ENCODE assay signal across 8 mouse cellular contexts in genomic region chr17:66110746-66111145, GRCm38 (mm10). TPM values are rescaled to one million over a fixed set of nuclear protein-coding genes. Genes with fewer than 3 reads are reported as not detected.
DNase-seq lines count a peak whose midpoint lies in the region; ATAC-seq and TF ChIP-seq lines count a peak whose summit lies in the region.

No protein-coding gene starts in this region.

- DNase-seq in gastrocnemius, postnatal 14 days: peak; percentile 26
- no peak for DNase-seq in gastrocnemius, postnatal 25 days
- DNase-seq in CH12.LX (ENCODE audit: extremely low read depth): no peak
- DNase-seq in kidney, postnatal 25 days: peak; percentile 7 to 35
- DNase-seq in layer of hippocampus, postnatal 14 days (ENCODE audit: low spot score in 2 of 2): no peak
- no peak for DNase-seq in adrenal gland, postnatal 25 days

- no peak for TF ChIP-seq CTCF in CH12.LX (conservative IDR thresholded peaks at IDR 0.05 in 1 of 2, IDR thresholded peaks at IDR 0.05 in 1 of 2; ENCODE audit: low read depth in 2 of 2, low read length in 2 of 2)

- no peaks in the 10 kb centered on the region for H3K27me3 ChIP-seq in CH12.LX (replicated peaks)
- H3K27me3 ChIP-seq in forebrain, embryonic 16.5 days (replicated peaks; ENCODE audit: control insufficient read depth, insufficient read depth, low read length): 0 out of 2 replicates have a peak, but pooled peaks cover 2% of the 10 kb centered on the region
- no peaks in the 10 kb centered on the region for H3K27me3 ChIP-seq in midbrain, embryonic 16.5 days (ENCODE audit: control insufficient read depth, insufficient read depth, low read depth, low read length)

- peak overlapping the region; percentile 92 for H3K4me2 ChIP-seq in CH12.LX (ENCODE audit: insufficient read depth, low read depth, poor library complexity, severe bottlenecking)
- peak overlapping the region; percentile 75 for H3K4me2 ChIP-seq in forebrain, embryonic 16.5 days (ENCODE audit: low read length)
- H3K4me2 ChIP-seq in midbrain, embryonic 16.5 days (ENCODE audit: low read length): peak overlapping the region; percentile 68

- peak overlapping the region; percentile 83 to 99 (median 93) for H3K4me3 ChIP-seq in CH12.LX (replicated peaks in 1 of 3; ENCODE audit: low read depth in 2 of 3, low read length in 2 of 3, poor library complexity in 1 of 3)
- peak overlapping the region; percentile 92 for H3K4me3 ChIP-seq in forebrain, embryonic 16.5 days (replicated peaks; ENCODE audit: low read length)
- peak overlapping the region; percentile 65; the same call in 1 of the 2 replicates for H3K4me3 ChIP-seq in midbrain, embryonic 16.5 days (ENCODE audit: low read depth, low read length)

- TF ChIP-seq POLR2A in CH12.LX (IDR thresholded peaks at IDR 0.05; ENCODE audit: low read depth, low read length): no peak

- peaks cover 19 to 25% of the 10 kb centered on the region in 2 experiments for H3K36me3 ChIP-seq in CH12.LX (replicated peaks in 1 of 2; ENCODE audit: control insufficient read depth in 1 of 2, insufficient read depth in 1 of 2, low read length in 1 of 2)
- peaks cover 11% of the 10 kb centered on the region for H3K36me3 ChIP-seq in forebrain, embryonic 16.5 days (ENCODE audit: control insufficient read depth, insufficient read depth)
- peaks cover 13% of the 10 kb centered on the region for H3K36me3 ChIP-seq in midbrain, embryonic 16.5 days (ENCODE audit: control insufficient read depth, insufficient read depth, low read length)

- H3K9ac ChIP-seq in CH12.LX (ENCODE audit: insufficient read depth, low read depth): peak overlapping the region; percentile 62
- peak overlapping the region; percentile 90 for H3K9ac ChIP-seq in forebrain, embryonic 16.5 days (replicated peaks; ENCODE audit: low read depth, low read length)
- peak overlapping the region; percentile 80; the same call in 1 of the 2 replicates for H3K9ac ChIP-seq in midbrain, embryonic 16.5 days (ENCODE audit: low read depth, low read length)

- dilution Hi-C loops in CH12.LX (cut with MboI; ENCODE audit: extremely low pct_ligation_motif_present, extremely low pct_unique_long_range_greater_than_20kb, low sequenced_read_pairs): no loop called here

- WGBS in forebrain, embryonic 16.5 days: 51% methylated on average over 6 of the region's 6 CpGs
- WGBS in midbrain, embryonic 16.5 days: 50% methylated on average over 6 of the region's 6 CpGs

- H3K4me1 ChIP-seq in CH12.LX (ENCODE audit: control insufficient read depth in 1 of 2, insufficient read depth in 2 of 2): peaks cover 14 to 49% of the 10 kb centered on the region in 2 experiments
- peaks cover 15% of the 10 kb centered on the region for H3K4me1 ChIP-seq in forebrain, embryonic 16.5 days (replicated peaks; ENCODE audit: control insufficient read depth, insufficient read depth, low read length)
- H3K4me1 ChIP-seq in midbrain, embryonic 16.5 days (ENCODE audit: control insufficient read depth, insufficient read depth, low read length): peaks cover 16% of the 10 kb centered on the region

- no peak for TF ChIP-seq RAD21 in CH12.LX (IDR thresholded peaks at IDR 0.05; ENCODE audit: low read depth, low read length)

- no peak for ATAC-seq in forebrain, embryonic 16.5 days
- peak; percentile 14; the same call in 1 of the 2 replicates for ATAC-seq in midbrain, embryonic 16.5 days

- H3K79me2 ChIP-seq in CH12.LX (replicated peaks; ENCODE audit: control insufficient read depth, extremely low read depth, insufficient read depth, poor library complexity, severe bottlenecking): no peaks in the 10 kb centered on the region

- TF ChIP-seq EP300 in CH12.LX (IDR thresholded peaks at IDR 0.05; ENCODE audit: low read length): no peak

- H3K9me3 ChIP-seq in CH12.LX (replicated peaks; ENCODE audit: low read length): no peaks in the 10 kb centered on the region
- H3K9me3 ChIP-seq in forebrain, embryonic 16.5 days (ENCODE audit: control insufficient read depth, low read length): no peaks in the 10 kb centered on the region
- no peaks in the 10 kb centered on the region for H3K9me3 ChIP-seq in midbrain, embryonic 16.5 days (replicated peaks; ENCODE audit: control insufficient read depth, low read length, poor library complexity, severe bottlenecking)

- intact Hi-C loops in gastrocnemius, postnatal 14 days (cut with DNase I; ENCODE audit: low total_unique reads): no loop called here

- no peak overlapping the region for H3K27ac ChIP-seq in CH12.LX (ENCODE audit: insufficient read depth, low read depth)
- H3K27ac ChIP-seq in forebrain, embryonic 16.5 days (ENCODE audit: low read length): no peak overlapping the region
- H3K27ac ChIP-seq in midbrain, embryonic 16.5 days (ENCODE audit: low read length): no peak overlapping the region

- in situ Hi-C loops in CH12.LX (cut with MboI; ENCODE audit: low pct_ligation_motif_present, low pct_unique_long_range_greater_than_20kb, low sequenced_read_pairs): loop anchor here (10.0 kb wide), 1 partner anchor 226 kb away; the partner anchor contains the start of gene Ralbp1

TF ChIP-seq in CH12.LX, 34 proteins besides CTCF, POLR2A, EP300 and RAD21:
- TF ChIP-seq MXI1 (IDR thresholded peaks at IDR 0.05; ENCODE audit: low read depth, low read length) (no peak), ZNF384 (IDR thresholded peaks at IDR 0.05; ENCODE audit: low read depth, low read length) (no peak), KAT2A (IDR thresholded peaks at IDR 0.05; ENCODE audit: insufficient replicate concordance, low read length) (no peak), ELF1 (IDR thresholded peaks at IDR 0.05; ENCODE audit: low read depth, low read length) (no peak), SMC3 (IDR thresholded peaks at IDR 0.05; ENCODE audit: low read depth, low read length) (no peak), MAZ (IDR thresholded peaks at IDR 0.05; ENCODE audit: low read depth, low read length) (no peak), RCOR1 (conservative IDR thresholded peaks at IDR 0.05; ENCODE audit: low read depth, low read length) (no peak), MAX (IDR thresholded peaks at IDR 0.05; ENCODE audit: low read length) (no peak), ZC3H11A (IDR thresholded peaks at IDR 0.05; ENCODE audit: low read depth, low read length) (no peak), IRF4 (IDR thresholded peaks at IDR 0.05; ENCODE audit: low read depth, low read length) (no peak)

RNA-seq across cellular contexts. Expression of gene Washc1, which starts 0.6 kb away (rescaled TPM):
- 10 to 100 TPM; 12.2 to 15.2 TPM for total RNA-seq in gastrocnemius, postnatal 14 days (2021)
- 10 to 100 TPM; 12.8 to 14.1 TPM for total RNA-seq in gastrocnemius, postnatal 25 days (2021)
- total RNA-seq in CH12.LX (2012; rRNA removed) (18.3 and 20.3 TPM in 2 replicates), CH12.LX (2014; rRNA removed) (16.4 and 16.5 TPM in 2 replicates)
- 27.4 and 27.8 TPM in 2 replicates for polyA plus RNA-seq in CH12.LX (2012; ENCODE audit: insufficient read length, low read depth)
- polyA plus RNA-seq in forebrain, embryonic 16.5 days (2015; fragmentation: Nextera tagmentation; extraction: Ambion mirVana): 44.3 and 52.5 TPM in 2 replicates
- 45.5 and 50.2 TPM in 2 replicates for polyA plus RNA-seq in midbrain, embryonic 16.5 days (2015; fragmentation: Nextera tagmentation; extraction: Ambion mirVana)
- 10 to 100 TPM; 44.3 to 45.7 TPM for total RNA-seq in layer of hippocampus, postnatal 14 days (2021)
- 35.9 and 43.4 TPM in 2 replicates for total RNA-seq in adrenal gland, postnatal 25 days (2021)

RNA-seq across cellular contexts. Expression of gene Ndufv2, which starts 9.4 kb away (rescaled TPM):
- 100 to 1,000 TPM; 640 to 730 TPM for total RNA-seq in gastrocnemius, postnatal 14 days (2021)
- total RNA-seq in gastrocnemius, postnatal 25 days (2021): 100 to 1,000 TPM; 731 to 746 TPM
- total RNA-seq in CH12.LX (2012; rRNA removed): 108 and 122 TPM in 2 replicates
- 260 and 300 TPM in 2 replicates for total RNA-seq in CH12.LX (2014; rRNA removed)
- polyA plus RNA-seq in CH12.LX (2012; ENCODE audit: insufficient read length, low read depth): 200 and 201 TPM in 2 replicates
- 332 and 339 TPM in 2 replicates for polyA plus RNA-seq in forebrain, embryonic 16.5 days (2015; fragmentation: Nextera tagmentation; extraction: Ambion mirVana)
- polyA plus RNA-seq in midbrain, embryonic 16.5 days (2015; fragmentation: Nextera tagmentation; extraction: Ambion mirVana): 345 and 357 TPM in 2 replicates
- total RNA-seq in layer of hippocampus, postnatal 14 days (2021): 100 to 1,000 TPM; 252 to 265 TPM
- 278 and 311 TPM in 2 replicates for total RNA-seq in adrenal gland, postnatal 25 days (2021)

RNA-seq across cellular contexts. Expression of gene Ddx11, which starts 12.6 kb away (rescaled TPM):
- 1 to 10 TPM in 1 of 2 experiments, under 1 TPM in 1; 0.80 to 1.3 TPM for total RNA-seq in gastrocnemius, postnatal 14 days (2021)
- under 1 TPM; 0.38 to 0.48 TPM for total RNA-seq in gastrocnemius, postnatal 25 days (2021)
- total RNA-seq in CH12.LX (2012; rRNA removed) (17.8 and 22.7 TPM in 2 replicates), CH12.LX (2014; rRNA removed) (11.8 and 12.7 TPM in 2 replicates)
- polyA plus RNA-seq in CH12.LX (2012; ENCODE audit: insufficient read length, low read depth): 21.5 and 22.6 TPM in 2 replicates
- 7.8 and 8.7 TPM in 2 replicates for polyA plus RNA-seq in forebrain, embryonic 16.5 days (2015; fragmentation: Nextera tagmentation; extraction: Ambion mirVana)
- polyA plus RNA-seq in midbrain, embryonic 16.5 days (2015; fragmentation: Nextera tagmentation; extraction: Ambion mirVana): 4.0 and 4.5 TPM in 2 replicates
- total RNA-seq in layer of hippocampus, postnatal 14 days (2021): 1 to 10 TPM; 3.2 to 3.7 TPM
- 9.7 and 11.1 TPM in 2 replicates for total RNA-seq in adrenal gland, postnatal 25 days (2021)

RNA-seq across cellular contexts. Expression of gene Ankrd12, which starts 33.9 kb away (rescaled TPM):
- total RNA-seq in gastrocnemius, postnatal 14 days (2021): 10 to 100 TPM; 10.6 TPM
- 10 to 100 TPM in 1 of 2 experiments, 1 to 10 TPM in 1; 9.7 to 13.7 TPM for total RNA-seq in gastrocnemius, postnatal 25 days (2021)
- total RNA-seq in CH12.LX (2012; rRNA removed) (5.6 and 5.7 TPM in 2 replicates), CH12.LX (2014; rRNA removed) (1.1 and 1.7 TPM in 2 replicates)
- polyA plus RNA-seq in CH12.LX (2012; ENCODE audit: insufficient read length, low read depth): 1.2 and 1.6 TPM in 2 replicates
- polyA plus RNA-seq in forebrain, embryonic 16.5 days (2015; fragmentation: Nextera tagmentation; extraction: Ambion mirVana): 142 TPM in 2 replicates
- polyA plus RNA-seq in midbrain, embryonic 16.5 days (2015; fragmentation: Nextera tagmentation; extraction: Ambion mirVana): 192 and 198 TPM in 2 replicates
- 100 to 1,000 TPM; 101 to 104 TPM for total RNA-seq in layer of hippocampus, postnatal 14 days (2021)
- total RNA-seq in adrenal gland, postnatal 25 days (2021): 25.3 and 33.4 TPM in 2 replicates

Comparison
In these comparisons a context has a peak if more than half of its experiments do, and no peak if none do; other contexts are left out.
1. DNase-seq: peak in gastrocnemius, postnatal 14 days (single experiment) and kidney, postnatal 25 days (2 of 2); none in gastrocnemius, postnatal 25 days (single experiment), CH12.LX (single experiment), layer of hippocampus, postnatal 14 days (0 of 2) and adrenal gland, postnatal 25 days (single experiment).
2. Peak in every context shown above with its lines, with median percentiles within 50 percentile points of each other: H3K4me2 ChIP-seq, H3K4me3 ChIP-seq and H3K9ac ChIP-seq.